Mouse (Mus musculus): Measurements from ENCODE around the gene Ptges. TPM values are rescaled to one million over a fixed set of nuclear protein-coding genes. Genes with fewer than 3 reads are reported as not detected.
A peak's percentile ranks its signal among the peaks of the same experiment; 100 is the strongest.
"Not testable (repeated sequence)": the region's sequence is repeated elsewhere in the genome, so short reads cannot be mapped to it uniquely, and the experiment has no call there.

The Ptges gene
- polyA plus RNA-seq, 1 experiment from 2014 or later, result 9.1 TPM

DNA sequence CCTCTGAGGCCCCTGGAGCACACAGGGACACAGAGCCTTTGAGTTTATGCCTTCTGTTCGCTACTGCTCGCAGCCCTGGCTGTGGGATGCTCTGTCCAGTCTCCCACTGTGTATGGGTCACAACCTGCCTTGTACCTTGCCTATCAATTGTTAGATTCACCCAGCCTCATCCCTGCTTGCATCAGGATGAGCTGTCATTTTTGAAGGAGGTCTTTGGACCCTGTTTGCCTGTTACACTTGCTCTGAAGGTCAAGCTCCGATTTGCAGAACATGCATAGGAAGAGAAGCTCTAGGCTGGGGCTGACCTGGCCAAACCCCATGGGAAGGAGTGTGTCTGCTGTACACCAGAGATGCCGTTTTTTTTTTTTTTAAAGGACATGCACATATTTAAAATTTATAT lies 27.8 kb upstream of the Ptges start:
- no peak for ATAC-seq (replicated peaks; ENCODE audit: insufficient number of reproducible peaks, low FRiP score, low TSS enrichment, low read depth)

GRCm38 (mm10) chr2:30954797-30955196 lies 25.1 kb upstream of the Ptges start:
- WGBS, result 83% methylated on average over 6 of the region's 6 CpGs
- Histone ChIP-seq H3K4me3 (ENCODE audit: low read depth, low read length) (no peak overlapping the region), H3K9me3 (replicated peaks; ENCODE audit: control insufficient read depth, low read length) (no peaks in the 10 kb centered on the region), H3K27ac (replicated peaks; ENCODE audit: low read depth, low read length) (no peak overlapping the region), H3K4me2 (ENCODE audit: low read depth, low read length) (no peak overlapping the region; the same call in 1 of the 2 replicates), H3K27me3 (ENCODE audit: control insufficient read depth, insufficient read depth, low read length) (no peaks in the 10 kb centered on the region), H3K9ac (replicated peaks; ENCODE audit: low read length) (no peak overlapping the region), H3K4me1 (ENCODE audit: control insufficient read depth, insufficient read depth, low read length) (peaks cover 5% of the 10 kb centered on the region), H3K36me3 (replicated peaks; ENCODE audit: control insufficient read depth, insufficient read depth, low read depth, low read length) (peaks cover 4% of the 10 kb centered on the region)
- ATAC-seq (replicated peaks; ENCODE audit: insufficient number of reproducible peaks, low FRiP score, low TSS enrichment, low read depth) (no peak), DNase-seq (ENCODE audit: low spot score) (no peak)

More for the DNA sequence above, 27.8 kb upstream of the Ptges start:
- no peak for DNase-seq (ENCODE audit: low spot score)
- Histone ChIP-seq H3K36me3 (replicated peaks; ENCODE audit: control insufficient read depth, insufficient read depth, low read depth, low read length) (peaks cover 14% of the 10 kb centered on the region), H3K9me3 (replicated peaks; ENCODE audit: control insufficient read depth, low read length) (no peaks in the 10 kb centered on the region), H3K27me3 (ENCODE audit: control insufficient read depth, insufficient read depth, low read length) (no peaks in the 10 kb centered on the region), H3K4me1 (ENCODE audit: control insufficient read depth, insufficient read depth, low read length) (peaks cover 5% of the 10 kb centered on the region), H3K4me3 (ENCODE audit: low read depth, low read length) (no peak overlapping the region), H3K4me2 (ENCODE audit: low read depth, low read length) (no peak overlapping the region), H3K27ac (replicated peaks; ENCODE audit: low read depth, low read length) (no peak overlapping the region), H3K9ac (replicated peaks; ENCODE audit: low read length) (no peak overlapping the region)
- 82% methylated on average over 4 of the region's 4 CpGs for WGBS

DNA sequence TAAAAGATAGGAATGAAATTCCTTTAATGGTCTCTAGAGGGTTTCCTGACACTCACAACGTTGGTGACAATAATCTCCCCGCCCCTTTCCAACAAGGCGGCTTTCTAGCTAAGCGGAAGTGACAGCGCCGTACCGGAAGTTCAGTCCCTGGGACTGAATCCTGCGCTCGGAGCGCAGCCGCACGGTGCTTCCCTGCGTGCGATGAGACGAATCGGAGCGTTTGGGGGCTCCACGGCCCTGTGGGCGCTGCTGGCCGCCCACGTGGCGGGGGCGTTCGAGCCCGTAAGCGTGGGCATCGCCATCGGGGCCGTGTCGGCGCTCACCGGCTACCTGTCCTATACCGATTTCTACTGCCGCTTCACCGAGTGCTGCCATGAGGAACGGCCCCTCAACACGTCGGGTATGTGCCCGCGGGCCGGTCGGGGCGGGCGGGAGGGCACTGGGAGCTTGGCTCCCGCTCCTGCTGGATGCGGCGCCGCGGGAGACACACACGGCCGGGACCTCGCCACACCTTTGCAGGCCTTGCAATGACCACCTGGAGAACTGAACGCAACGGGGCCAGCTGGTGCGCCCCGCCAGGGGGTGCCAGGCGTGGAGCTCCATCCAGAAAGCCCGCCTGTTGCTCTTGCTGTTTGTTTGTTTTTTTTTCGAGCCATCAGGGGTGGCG lies 23.3 kb upstream of the Ptges start, which contains the start of gene Tor1b:
Tor1b (plus strand) TSS at position 136 of the 667 bp plus-strand sequence.
- Histone ChIP-seq H3K9ac (replicated peaks; ENCODE audit: low read length) (peak within 1 kb of the TSS; percentile 91), H3K36me3 (replicated peaks; ENCODE audit: control insufficient read depth, insufficient read depth, low read depth, low read length) (no peaks in the 10 kb centered on the region), H3K27me3 (ENCODE audit: control insufficient read depth, insufficient read depth, low read length) (no peaks in the 10 kb centered on the region), H3K4me3 (ENCODE audit: low read depth, low read length) (peak within 1 kb of the TSS; percentile 93), H3K4me1 (ENCODE audit: control insufficient read depth, insufficient read depth, low read length) (peaks cover 5% of the 10 kb centered on the region), H3K9me3 (replicated peaks; ENCODE audit: control insufficient read depth, low read length) (no peaks in the 10 kb centered on the region), H3K27ac (replicated peaks; ENCODE audit: low read depth, low read length) (peak within 1 kb of the TSS; percentile 79), H3K4me2 (ENCODE audit: low read depth, low read length) (peak within 1 kb of the TSS; percentile 86)
- peak; percentile 36; the same call in 1 of the 2 replicates for ATAC-seq (replicated peaks; ENCODE audit: insufficient number of reproducible peaks, low FRiP score, low TSS enrichment, low read depth)
- peak; percentile 95 for DNase-seq (ENCODE audit: low spot score)
- under 1% methylated on average over 60 of the region's 60 CpGs for WGBS

GRCm38 (mm10) chr2:30952457-30952823 lies 22.8 kb upstream of the Ptges start:
- Histone ChIP-seq H3K27me3 (ENCODE audit: control insufficient read depth, insufficient read depth, low read length) (no peaks in the 10 kb centered on the region), H3K4me3 (ENCODE audit: low read depth, low read length) (peak overlapping the region; percentile 93), H3K36me3 (replicated peaks; ENCODE audit: control insufficient read depth, insufficient read depth, low read depth, low read length) (no peaks in the 10 kb centered on the region), H3K9me3 (replicated peaks; ENCODE audit: control insufficient read depth, low read length) (no peaks in the 10 kb centered on the region), H3K27ac (replicated peaks; ENCODE audit: low read depth, low read length) (0 out of 2 replicates have a peak overlapping the region, but pooled peaks have one; percentile 44), H3K4me2 (ENCODE audit: low read depth, low read length) (peak overlapping the region; percentile 86), H3K9ac (replicated peaks; ENCODE audit: low read length) (peak overlapping the region; percentile 91), H3K4me1 (ENCODE audit: control insufficient read depth, insufficient read depth, low read length) (peaks cover 5% of the 10 kb centered on the region)
- 32% methylated on average over 5 of the region's 5 CpGs for WGBS
- ATAC-seq (replicated peaks; ENCODE audit: insufficient number of reproducible peaks, low FRiP score, low TSS enrichment, low read depth) (0 out of 2 replicates have a peak, but pooled peaks have one; percentile 12), DNase-seq (ENCODE audit: low spot score) (no peak)

DNA sequence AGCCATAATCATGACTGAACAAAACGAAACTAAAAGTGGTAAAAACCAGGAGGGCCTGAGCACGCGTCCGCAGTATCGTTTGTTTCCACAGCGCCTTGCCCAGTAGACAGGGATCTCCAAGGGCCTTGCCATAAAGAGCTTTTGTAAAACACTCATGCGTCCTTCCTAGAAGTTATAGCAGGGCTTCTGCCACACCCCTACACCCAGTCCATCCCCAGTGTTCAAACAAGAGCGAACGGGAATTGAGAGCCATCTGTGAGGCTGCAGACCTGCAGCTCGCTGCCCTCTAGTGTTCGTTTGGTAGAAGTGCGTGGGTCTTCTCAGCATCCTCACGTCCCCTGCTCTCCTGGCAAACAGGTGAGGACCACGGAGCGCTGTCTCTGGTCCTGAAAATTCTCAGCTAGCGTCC lies 12.9 kb upstream of the Ptges start:
- peak; percentile 93 for DNase-seq (ENCODE audit: low spot score)
- no peak overlapping the region for H3K4me2 ChIP-seq (ENCODE audit: low read depth, low read length)

GRCm38 (mm10) chr2:30942116-30942515 lies 12.5 kb upstream of the Ptges start:
- WGBS, result 50% methylated on average over 7 of the region's 7 CpGs
- not testable (repeated sequence) for H3K27me3 ChIP-seq (ENCODE audit: control insufficient read depth, insufficient read depth, low read length); ATAC-seq (replicated peaks; ENCODE audit: insufficient number of reproducible peaks, low FRiP score, low TSS enrichment, low read depth)

More for the DNA sequence above, 12.9 kb upstream of the Ptges start:
- H3K9ac ChIP-seq (replicated peaks; ENCODE audit: low read length), result no peak overlapping the region
- H3K4me1 ChIP-seq (ENCODE audit: control insufficient read depth, insufficient read depth, low read length), result no peaks in the 10 kb centered on the region
- H3K4me3 ChIP-seq (ENCODE audit: low read depth, low read length), result no peak overlapping the region
- ATAC-seq (replicated peaks; ENCODE audit: insufficient number of reproducible peaks, low FRiP score, low TSS enrichment, low read depth), result no peak
- H3K27ac ChIP-seq (replicated peaks; ENCODE audit: low read depth, low read length), result no peak overlapping the region
- H3K27me3 ChIP-seq (ENCODE audit: control insufficient read depth, insufficient read depth, low read length), result no peaks in the 10 kb centered on the region
- H3K9me3 ChIP-seq (replicated peaks; ENCODE audit: control insufficient read depth, low read length), result no peaks in the 10 kb centered on the region
- no peaks in the 10 kb centered on the region for H3K36me3 ChIP-seq (replicated peaks; ENCODE audit: control insufficient read depth, insufficient read depth, low read depth, low read length)
- WGBS, result 29% methylated on average over 16 of the region's 16 CpGs

DNA sequence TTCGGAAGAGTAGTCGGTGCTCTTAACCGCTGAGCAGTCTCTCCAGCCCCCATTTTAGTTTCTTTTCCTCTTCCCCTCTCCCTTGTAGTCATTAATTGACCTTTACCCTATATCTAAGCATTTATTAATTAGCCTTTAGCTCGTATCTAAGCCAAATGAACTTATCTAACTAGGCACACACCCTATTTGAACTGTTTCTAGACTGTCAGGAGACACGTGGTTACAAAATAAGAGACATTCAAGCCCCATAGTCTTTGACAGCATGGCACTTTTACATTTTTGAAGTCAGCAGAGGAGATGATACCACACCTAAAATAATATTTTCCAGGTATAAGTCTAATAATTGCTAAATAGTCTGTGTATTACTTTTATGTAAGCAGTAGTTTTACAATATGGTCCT lies 11.9 kb upstream of the Ptges start:
- Histone ChIP-seq H3K9me3 (replicated peaks; ENCODE audit: control insufficient read depth, low read length) (no peaks in the 10 kb centered on the region), H3K9ac (replicated peaks; ENCODE audit: low read length) (no peak overlapping the region), H3K4me1 (ENCODE audit: control insufficient read depth, insufficient read depth, low read length) (no peaks in the 10 kb centered on the region), H3K4me3 (ENCODE audit: low read depth, low read length) (no peak overlapping the region), H3K27me3 (ENCODE audit: control insufficient read depth, insufficient read depth, low read length) (no peaks in the 10 kb centered on the region), H3K36me3 (replicated peaks; ENCODE audit: control insufficient read depth, insufficient read depth, low read depth, low read length) (no peaks in the 10 kb centered on the region), H3K4me2 (ENCODE audit: low read depth, low read length) (no peak overlapping the region), H3K27ac (replicated peaks; ENCODE audit: low read depth, low read length) (no peak overlapping the region)
- no peak for ATAC-seq (replicated peaks; ENCODE audit: insufficient number of reproducible peaks, low FRiP score, low TSS enrichment, low read depth)
- DNase-seq (ENCODE audit: low spot score), result no peak
- 85% methylated on average over 5 of the region's 5 CpGs for WGBS

More at GRCm38 (mm10) chr2:30942116-30942515, 12.5 kb upstream of the Ptges start:
- not testable (repeated sequence) for H3K36me3 ChIP-seq (replicated peaks; ENCODE audit: control insufficient read depth, insufficient read depth, low read depth, low read length); H3K27ac ChIP-seq (replicated peaks; ENCODE audit: low read depth, low read length); H3K9ac ChIP-seq (replicated peaks; ENCODE audit: low read length); H3K4me2 ChIP-seq (ENCODE audit: low read depth, low read length); H3K9me3 ChIP-seq (replicated peaks; ENCODE audit: control insufficient read depth, low read length); H3K4me1 ChIP-seq (ENCODE audit: control insufficient read depth, insufficient read depth, low read length); DNase-seq (ENCODE audit: low spot score); H3K4me3 ChIP-seq (ENCODE audit: low read depth, low read length)

DNA sequence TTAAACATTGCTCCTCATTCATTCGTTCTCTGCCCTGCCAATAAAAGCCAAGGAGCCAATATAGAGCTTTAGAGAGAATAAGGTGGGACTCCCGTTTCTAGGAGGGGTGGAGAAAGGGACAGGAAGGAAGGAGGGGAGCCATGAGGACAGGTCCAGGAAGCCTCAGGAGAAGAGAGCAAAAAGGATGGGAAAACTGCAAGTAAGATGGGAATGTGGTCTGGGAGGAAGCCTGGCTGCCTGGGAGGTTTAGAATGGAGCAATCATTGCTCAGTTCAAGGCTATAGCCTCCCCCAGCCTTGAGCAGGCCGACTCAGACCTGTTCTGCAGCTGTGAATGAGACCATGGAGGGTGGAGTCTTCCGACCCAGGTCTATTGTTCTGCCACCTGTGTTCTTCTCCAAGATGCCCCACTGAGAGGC lies 8.9 kb upstream of the Ptges start:
- ATAC-seq (replicated peaks; ENCODE audit: insufficient number of reproducible peaks, low FRiP score, low TSS enrichment, low read depth) (no peak), DNase-seq (ENCODE audit: low spot score) (no peak)
- Histone ChIP-seq H3K27ac (replicated peaks; ENCODE audit: low read depth, low read length) (no peak overlapping the region), H3K27me3 (ENCODE audit: control insufficient read depth, insufficient read depth, low read length) (no peaks in the 10 kb centered on the region), H3K9ac (replicated peaks; ENCODE audit: low read length) (no peak overlapping the region), H3K9me3 (replicated peaks; ENCODE audit: control insufficient read depth, low read length) (no peaks in the 10 kb centered on the region), H3K4me3 (ENCODE audit: low read depth, low read length) (no peak overlapping the region), H3K4me2 (ENCODE audit: low read depth, low read length) (no peak overlapping the region), H3K36me3 (replicated peaks; ENCODE audit: control insufficient read depth, insufficient read depth, low read depth, low read length) (no peaks in the 10 kb centered on the region), H3K4me1 (ENCODE audit: control insufficient read depth, insufficient read depth, low read length) (no peaks in the 10 kb centered on the region)
- WGBS, result 50% methylated on average over 4 of the region's 4 CpGs
